Mouse (Mus musculus) small intestine, adult 2 months (tissue): ENCODE data around the gene Psen2.

ENCODE experiments used
- CTCF ChIP-seq: fragments of 200-500 bp; IDR thresholded peaks from 2 replicates; pipeline ENCODE4 v1.5.1; 2012; ENCODE audit warnings: low read depth, mild to moderate bottlenecking, control low read depth, inconsistent platforms, low read length, moderate library complexity, mixed read lengths; ENCODE audit not compliant: insufficient replicate concordance, insufficient read length; ENCODE audit errors: extremely low read depth
- POLR2A ChIP-seq: fragments of 200-500 bp; IDR thresholded peaks from 2 replicates; pipeline ENCODE4 v1.6.1; 2012; ENCODE audit warnings: low read depth, mild to moderate bottlenecking, control low read depth, inconsistent platforms, low read length, moderate library complexity

GRCm38 (mm10) chr1:180196508-180196907 lies 66.7 kb downstream of the Psen2 start:
- TF ChIP-seq CTCF: no peak
- TF ChIP-seq POLR2A: no peak
